Mouse (Mus musculus) erythroid progenitor cell, adult 5-6 weeks (primary cell): ENCODE data around the gene Dxo. TPM values are rescaled to one million over a fixed set of nuclear protein-coding genes. Genes with fewer than 3 reads are reported as not detected.
"Not testable (repeated sequence)": the region's sequence is repeated elsewhere in the genome, so short reads cannot be mapped to it uniquely, and the experiment has no call there.

Experiments
- ATAC-seq: replicated peaks from 2 replicates; pipeline ENCODE4 v1.8.0; 2016; ENCODE audit warnings: moderate number of reproducible peaks, mild to moderate bottlenecking, moderate TSS enrichment, inconsistent platforms; ENCODE audit not compliant: poor library complexity, low FRiP score, severe bottlenecking
- total RNA-seq, 2 experiments: library from RNA; stranded (forward) in 1 of 2; stranded (reverse) in 1 of 2; fragments of 150-400 nt in 1 of 2; fragments of 186-747, 209-891 nt in 1 of 2; gene quantifications; 2 replicates each; pipeline versions ENCODE4 v1.2.3 to v1.2.4; 2015 to 2017; ENCODE audit warnings: low replicate concordance in 2 of 2

Gene Dxo
- total RNA-seq (2015; ENCODE audit: low replicate concordance) (49.4 and 52.0 TPM in 2 replicates), total RNA-seq (2017; ENCODE audit: low replicate concordance) (13.4 and 26.7 TPM in 2 replicates)

DNA sequence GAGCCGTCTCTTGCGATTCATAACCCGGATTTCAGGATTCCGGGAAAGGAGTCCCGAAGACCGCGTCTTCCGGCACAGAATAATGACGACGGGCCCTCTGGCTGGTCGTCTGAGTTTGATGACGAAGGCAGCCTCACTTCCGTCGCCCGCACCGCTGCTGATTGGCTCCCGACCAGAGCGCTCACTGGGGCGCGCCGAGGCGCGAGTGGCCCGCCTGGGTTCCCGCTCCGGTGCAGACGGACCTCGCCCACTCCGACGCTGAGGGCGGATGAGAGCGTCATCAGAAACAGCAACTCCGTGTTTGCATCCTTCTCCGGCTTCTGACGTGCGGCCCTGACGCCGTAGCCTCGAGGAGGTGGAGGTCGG is at the start of gene Dxo, which contains the start of gene Stk19:
TSS of gene Dxo (plus strand) at position 164 of the 366 bp plus-strand sequence.
TSS of gene Stk19 (minus strand) at position 90 of the 366 bp plus-strand sequence.
- peak; percentile 95 for ATAC-seq

DNA sequence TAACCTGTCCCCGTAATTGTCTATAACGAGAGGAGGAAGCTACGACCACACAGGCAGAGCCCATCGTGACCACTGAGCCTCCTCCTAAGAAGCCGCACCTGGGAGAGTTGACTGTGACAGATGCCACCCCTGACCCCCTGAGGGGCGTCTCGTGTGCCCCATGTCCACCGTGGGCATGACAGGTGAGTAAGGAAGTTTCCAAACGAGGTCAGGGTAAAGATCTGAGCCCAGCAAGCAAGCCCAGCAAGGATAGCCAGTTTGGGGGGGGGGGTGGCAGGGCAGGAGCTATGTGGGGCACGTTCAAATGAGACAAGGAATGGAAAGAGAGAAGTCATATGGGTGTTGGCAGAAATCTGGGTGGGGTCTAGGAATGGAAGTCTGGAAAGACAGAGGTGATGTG is 41.8 kb upstream of the Dxo start:
- no peak for ATAC-seq

DNA sequence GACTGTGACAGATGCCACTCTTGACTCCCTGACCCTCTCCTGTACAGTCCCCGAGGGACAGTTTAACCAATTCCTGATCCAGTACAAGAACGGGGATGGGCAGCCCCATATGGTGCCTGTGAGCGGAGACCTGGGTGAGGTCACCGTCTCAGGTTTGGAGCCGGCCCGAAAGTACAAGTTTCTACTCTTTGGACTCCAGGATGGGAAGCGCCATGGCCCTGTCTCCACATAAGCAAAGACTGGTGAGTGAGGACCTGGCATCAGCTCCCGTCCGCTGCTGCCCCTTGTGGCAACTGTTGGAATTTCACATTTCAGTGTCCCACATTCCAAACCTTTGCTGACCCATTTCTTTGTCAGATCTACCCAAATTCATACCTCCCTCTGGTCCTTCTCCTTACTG is 41.2 kb upstream of the Dxo start:
- no peak for ATAC-seq

DNA sequence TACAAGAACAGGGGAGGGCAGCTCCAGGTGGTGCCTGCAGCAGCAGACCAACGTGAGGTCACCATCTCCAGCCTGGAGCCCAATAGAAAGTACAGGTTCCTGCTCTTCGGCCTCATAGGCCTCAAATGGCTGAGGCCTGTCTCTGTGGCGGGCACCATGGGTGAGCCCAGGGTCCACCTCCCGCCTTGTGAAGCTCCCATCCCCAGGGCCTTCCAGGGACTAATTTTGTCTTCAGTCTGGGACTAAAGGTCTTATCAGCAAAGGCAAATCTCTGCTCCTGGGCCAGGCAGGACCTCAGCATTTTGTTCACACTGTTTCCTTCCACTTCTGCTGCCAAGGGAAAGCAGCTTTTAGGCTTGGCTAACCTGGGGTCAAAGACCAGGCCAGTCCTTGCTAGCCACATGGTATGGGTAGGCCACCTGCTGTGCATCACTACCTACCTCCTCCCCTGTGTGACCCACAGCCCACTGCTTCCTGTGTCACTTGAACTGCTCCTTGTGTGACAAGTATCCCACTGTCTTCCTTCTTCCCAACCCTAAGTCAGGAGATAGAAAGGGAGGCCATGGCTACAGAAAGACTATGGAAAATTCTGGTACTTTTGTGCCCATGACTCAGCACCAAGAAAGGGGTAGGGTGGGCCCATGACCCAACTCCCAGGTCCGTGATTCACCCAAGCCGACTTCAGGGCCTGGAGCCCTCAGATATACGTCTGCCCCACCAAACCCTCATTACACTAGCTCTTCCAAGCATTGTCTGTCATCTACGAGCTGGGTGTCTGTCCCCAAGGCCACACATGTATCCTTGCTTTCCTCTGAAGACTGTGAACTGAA is 40.3 kb upstream of the Dxo start:
- no peak for ATAC-seq

DNA sequence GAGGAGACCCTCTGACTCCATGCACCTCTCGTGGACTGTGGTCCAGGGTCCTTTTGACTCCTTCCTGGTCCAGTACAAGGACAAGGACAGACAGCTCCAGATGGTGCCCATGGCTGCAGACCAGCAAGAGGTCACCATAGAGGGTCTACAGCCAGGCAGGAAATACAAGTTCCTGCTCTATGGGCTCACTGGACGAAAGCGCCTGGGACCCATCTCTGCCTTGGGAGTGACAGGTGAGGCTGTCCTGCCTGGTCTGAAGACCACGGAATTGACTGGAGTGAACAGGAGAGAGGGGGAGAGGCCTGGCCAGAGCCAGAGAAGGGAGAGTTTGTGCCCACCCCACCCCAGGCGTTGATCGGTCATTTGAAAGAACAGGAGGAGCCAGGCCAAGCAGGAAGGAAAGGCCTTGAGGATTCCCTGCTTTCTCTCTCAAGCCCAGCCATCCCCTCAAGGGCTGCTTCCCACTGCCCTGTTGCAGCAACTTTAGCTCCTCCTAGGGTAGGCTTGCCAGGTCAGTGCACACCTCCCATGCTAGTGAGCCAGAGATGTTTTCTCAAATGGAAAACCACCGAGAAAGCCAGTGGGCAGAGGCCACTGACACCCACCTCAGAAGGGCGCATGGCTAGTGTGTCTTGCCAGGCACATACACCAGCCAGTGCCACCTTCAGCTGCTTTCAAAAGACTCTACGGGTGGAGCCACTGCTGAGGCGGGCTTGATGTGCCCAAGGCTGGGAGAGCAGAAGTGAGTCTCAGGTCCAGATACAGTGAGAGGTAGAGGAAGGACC is 39.4 kb upstream of the Dxo start:
- not testable (repeated sequence) for ATAC-seq

DNA sequence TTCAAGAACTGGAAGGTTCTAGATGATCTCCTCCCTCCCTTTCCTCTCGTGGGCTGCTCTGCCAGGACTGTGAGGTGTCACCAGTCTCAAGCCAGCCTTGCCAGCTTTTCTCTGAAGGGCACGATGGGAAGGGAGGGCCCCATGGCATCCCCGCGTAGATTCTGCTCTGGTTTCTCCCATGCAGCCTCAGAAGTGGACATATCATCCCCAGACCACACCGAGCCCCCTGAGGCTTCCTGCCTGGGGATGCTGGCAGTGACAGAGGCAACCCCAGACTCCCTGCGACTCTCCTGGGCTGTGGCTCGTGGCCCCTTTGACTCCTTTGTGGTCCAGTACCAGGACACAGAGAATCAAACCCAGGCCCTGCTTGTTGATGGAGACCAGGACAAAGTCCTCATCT is 38.7 kb upstream of the Dxo start:
- not testable (repeated sequence) for ATAC-seq

DNA sequence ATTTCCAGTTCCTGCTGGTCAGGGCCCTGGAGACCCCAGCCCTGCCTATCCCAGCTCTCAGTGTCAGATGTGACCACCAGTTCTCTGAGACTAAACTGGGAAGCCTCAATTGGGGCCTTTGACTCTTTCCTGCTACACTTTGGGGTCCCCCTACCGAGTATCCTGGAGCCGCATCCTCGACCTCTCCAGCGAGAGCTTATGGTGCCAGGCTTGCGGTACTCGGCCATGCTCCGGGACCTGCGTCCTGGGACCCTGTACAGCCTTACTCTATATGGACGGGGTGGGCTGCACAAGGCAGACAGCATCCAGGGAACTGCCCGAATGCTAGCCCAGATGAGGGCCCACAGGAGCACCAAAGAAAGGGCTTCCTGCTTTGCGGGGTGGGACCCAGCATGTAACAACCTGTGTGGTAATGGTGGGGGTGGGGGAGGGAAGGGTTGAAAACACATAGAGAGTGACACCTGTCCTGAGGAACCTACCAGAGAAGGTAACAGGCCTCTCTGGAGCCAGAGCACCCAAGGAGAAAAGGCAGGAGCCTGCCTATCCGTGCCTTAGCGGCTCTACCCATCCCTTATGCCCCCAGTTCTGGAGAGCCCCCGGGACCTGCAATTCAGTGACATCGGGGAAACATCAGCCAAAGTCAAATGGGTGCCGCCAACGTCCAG is 37.8 kb upstream of the Dxo start:
- no peak for ATAC-seq

DNA sequence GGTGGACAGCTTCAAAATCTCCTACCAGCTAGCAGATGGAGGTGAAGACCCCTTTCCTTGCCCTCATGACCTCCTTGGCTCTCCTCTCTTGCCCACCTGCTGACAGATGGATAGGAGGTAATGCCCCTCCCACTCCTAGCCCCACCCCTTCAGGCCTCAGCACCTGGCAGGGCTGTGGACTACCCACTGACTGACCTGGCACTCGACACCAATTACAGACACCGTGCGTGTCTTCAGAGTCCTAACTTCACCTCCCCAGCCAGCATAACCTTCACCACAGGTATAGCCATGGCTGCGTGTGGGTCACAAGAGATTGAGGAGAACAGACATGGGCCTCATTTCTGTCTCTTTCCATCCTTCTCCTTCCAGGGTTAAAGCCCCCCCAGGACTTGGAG is 37.3 kb upstream of the Dxo start:
- no peak for ATAC-seq

DNA sequence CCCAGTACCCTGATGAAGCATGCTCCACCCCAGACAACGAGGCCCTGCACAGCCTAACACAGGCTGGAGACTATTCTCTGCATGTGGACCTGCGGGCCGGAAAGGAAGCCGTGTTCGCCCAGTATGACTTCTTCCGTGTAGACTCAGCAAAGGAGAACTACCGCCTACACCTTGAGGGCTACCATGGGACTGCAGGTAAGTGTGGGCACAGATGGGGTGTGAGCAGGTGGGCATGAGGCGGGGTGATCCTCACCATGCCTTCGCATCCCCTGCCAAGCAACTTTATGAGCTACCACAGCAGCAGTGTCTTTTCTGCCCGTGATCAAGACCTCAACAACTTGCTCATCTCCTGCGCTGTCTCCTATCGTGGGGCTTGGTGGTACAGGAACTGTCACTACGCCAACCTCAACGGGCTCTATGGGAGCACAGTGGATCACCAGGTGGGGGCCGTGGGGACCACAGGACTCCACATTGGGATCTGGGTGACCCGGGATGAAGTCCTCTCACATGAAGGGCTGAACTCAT is 36.0 kb upstream of the Dxo start:
- not testable (repeated sequence) for ATAC-seq

DNA sequence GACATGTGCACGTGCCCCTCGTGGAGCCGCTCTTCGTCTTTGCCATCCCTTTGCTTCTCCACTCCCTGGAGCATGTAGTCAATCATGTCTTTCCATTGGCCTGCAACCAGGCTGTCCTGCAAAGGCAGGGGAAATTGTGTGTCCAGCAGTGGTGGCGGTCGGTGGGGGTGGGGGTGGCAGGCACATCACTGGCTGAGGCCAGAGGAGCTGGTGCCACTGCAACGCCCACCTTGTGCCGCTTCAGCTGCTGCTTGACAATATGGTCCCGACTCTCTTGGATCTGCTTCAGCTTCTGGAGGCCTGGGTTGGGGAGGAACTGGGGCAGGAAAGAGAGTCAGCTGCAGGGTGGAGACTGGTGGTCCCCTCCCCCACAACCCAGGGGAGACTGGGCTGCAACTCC is 34.1 kb upstream of the Dxo start:
- not testable (repeated sequence) for ATAC-seq

DNA sequence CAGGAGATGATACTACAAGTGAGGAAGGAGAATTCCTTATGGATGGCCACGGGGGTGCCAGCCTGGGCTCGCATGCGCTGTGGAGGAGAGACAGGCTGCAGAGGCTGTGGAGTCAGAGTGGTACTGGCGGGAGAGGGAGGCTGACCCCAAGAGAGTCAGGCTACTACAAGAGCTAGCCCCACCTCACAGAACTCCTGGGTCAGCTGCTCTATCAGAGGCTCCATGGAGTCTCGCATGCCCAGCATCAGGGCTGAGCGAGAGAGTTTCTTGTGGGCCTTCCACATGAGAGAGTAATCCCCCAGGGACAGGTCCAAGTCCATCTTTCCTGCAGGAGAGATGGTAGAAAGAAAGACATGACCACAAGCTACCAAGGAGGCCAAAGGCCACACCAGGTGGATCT is 33.5 kb upstream of the Dxo start:
- not testable (repeated sequence) for ATAC-seq

DNA sequence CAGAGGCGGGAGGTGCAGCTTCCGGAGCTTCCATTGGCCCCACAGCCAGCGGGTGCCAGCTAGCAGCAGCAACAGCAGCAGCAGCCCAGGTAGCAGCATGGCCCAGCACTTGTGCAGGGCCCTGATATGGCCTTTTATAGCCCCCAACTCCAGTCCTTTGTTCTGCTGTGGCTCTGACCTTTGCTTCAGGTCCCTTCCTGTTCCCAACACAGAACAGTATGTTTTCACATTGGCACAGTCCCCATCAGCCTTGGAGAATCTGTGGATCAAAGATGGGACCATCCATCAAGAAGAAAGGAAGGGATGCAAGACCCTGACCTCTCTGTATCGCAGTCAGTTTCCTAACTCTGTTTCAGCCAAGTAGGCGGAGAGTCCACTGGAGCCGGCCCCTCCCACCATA is 32.5 kb upstream of the Dxo start, which contains the start of gene Cyp21a1:
TSS of gene Cyp21a1 (minus strand) at position 261 of the 400 bp plus-strand sequence.
- ATAC-seq, result not testable (repeated sequence)

DNA sequence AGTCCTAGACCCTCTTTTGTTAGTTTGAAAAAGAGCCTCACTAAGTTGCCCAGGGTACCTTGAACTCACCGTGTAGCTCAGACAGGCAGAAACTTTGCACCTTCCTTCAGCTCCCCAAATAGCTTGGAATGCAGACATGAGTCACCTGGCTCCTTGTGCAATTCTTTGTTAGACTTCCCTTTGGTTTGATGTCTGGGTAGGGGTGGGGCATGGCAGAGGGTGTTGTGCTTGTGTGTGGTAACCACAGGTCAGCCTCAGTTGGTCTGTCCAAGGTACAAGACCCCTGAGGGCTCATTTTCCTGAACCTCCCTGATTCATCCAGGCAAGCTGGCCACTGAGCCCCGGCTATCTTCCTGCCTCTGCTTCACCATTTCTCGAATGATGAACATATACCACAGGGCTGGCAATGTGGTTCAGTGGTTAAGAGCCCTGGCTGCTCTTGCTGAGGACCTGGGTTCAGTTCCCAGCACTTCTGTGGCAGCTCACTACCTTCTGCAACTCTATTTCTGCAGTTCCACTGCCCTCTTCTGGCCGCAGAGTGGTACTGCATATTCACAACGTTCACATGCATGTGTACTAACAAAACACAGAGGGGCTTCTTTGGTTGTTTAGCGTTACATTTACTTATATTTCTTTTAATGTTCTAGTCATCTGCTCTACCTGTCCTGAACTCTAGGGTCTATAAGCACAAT is 31.8 kb upstream of the Dxo start:
- ATAC-seq, result no peak

DNA sequence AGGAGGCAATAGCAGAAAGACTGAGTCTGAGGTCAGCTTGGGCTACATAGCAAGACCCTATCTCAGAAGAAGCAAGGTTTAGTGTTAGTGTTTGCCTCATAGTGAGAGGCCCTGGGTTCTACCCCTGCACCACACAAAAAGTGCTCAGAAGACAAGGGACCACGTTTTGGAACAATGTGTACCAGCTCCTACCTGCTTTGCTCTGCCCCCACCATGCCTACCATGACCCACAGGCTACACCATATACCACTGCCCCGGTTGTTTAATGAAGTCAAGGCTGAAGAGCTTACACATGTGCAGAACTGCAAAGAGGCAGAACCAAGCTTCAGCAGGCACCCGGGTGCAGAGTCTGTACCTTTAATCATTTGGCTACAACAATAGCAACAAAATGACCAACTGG is 29.6 kb upstream of the Dxo start:
- no peak for ATAC-seq

DNA sequence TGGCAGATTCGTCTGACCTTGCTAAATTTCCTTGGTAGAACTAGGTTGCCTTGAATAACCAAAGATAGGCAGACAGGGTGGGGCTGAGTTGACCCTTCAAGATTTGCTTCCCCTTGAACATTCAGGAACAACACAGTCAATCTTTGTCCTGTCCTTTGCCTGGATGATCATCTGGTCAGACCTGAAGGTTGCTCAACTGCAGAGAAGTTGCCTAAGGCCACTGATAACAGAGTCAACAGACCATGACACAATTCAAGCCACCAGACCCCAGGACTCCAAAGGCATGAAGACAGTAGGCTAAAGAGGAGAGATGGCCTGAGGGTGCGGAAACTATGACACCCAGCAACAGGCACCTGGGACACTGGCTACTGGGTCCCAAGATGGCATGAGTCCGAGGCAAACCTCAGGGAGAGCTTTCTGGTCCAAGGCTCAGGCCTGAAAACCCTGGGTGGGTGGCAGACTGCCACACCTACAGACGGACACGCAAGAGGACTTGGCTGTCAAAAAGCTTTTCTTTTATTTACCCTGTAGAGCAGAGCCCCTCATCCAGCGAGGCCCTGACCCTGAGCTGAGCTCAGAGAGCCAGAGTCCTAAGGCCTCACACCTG is 28.1 kb upstream of the Dxo start:
- ATAC-seq, result no peak

DNA sequence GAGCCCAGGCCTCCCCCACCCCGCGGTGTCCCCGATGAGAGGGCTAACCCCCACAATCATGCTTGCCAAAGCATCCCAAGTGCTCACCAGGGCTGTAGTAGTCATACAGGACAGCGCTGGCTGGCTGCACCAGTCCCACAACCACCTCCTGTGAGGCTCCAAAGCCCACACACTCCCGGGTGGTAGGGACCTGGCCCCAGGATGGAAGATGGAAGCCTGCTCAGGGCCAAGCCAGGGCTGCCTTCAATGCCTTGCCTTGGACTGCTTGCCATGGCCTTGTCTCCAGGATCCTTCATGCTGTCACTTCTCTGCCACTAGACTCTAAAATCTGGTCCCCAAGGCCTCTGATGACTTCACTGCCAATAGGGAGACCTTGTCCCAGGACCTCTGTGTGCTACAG is 26.4 kb upstream of the Dxo start:
- ATAC-seq, result not testable (repeated sequence)

DNA sequence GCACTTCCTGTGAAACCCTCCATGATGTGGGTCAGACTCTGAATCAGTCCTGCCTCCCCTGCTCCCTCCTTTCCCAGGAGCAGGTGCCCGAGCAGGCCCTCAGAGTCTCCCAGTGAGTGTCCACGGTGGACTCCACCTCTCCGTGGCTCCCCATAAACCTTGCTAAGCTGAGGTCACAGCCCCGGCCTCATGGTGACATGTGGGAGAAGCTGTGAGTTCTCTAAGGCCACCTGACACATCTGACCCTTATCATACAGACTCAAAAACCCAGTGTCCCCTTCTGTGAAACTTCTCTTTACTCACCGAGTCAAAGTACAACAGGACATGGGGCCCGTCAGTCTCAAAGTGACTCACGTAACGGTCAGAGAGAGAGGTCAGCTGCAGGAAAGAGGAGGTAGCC is 26.0 kb upstream of the Dxo start:
- not testable (repeated sequence) for ATAC-seq

DNA sequence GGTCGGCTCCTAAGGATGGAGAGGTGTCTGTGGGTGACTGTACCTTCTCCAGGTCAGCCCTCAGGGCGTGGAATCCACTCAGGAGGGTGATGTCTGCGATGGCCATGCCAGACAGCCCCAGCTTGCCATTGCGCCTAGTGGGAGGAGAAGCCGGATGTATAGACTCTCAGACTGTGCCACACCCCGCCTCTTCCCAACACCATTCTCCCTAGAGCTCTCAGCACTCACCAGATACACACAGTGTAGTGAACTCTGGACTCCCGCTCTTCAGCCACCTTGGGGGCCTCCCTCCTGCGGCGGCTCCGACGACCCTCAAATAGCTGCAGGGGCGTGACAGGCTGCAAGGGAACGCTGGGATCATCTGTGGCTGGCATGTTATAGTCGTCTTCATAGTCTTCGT is 25.5 kb upstream of the Dxo start:
- no peak for ATAC-seq

DNA sequence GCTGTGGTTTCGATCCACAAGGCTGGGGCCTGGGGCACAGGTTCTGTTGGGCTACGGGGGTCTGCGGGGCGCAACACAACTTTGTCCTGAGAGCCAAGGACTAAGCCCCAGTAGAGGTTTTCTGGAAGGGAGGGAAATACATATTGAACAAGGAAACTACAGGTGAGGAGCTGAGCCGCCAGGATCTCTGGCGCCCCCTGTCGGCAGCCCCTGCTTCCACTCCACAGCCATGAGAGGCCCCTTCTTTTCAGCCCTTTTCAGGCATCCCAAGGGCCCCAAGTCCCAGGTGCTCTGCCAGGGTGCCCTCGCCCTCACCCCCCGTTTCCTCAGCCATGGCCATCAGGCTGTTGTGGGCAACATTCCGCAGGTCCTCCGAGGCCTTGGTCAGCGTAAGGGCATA is 23.1 kb upstream of the Dxo start:
- ATAC-seq, result 0 out of 2 replicates have a peak, but pooled peaks have one; percentile 27
